Mouse (Mus musculus): ENCODE results near the gene Lipc. TPM values are rescaled to one million over a fixed set of nuclear protein-coding genes. Genes with fewer than 3 reads are reported as not detected.

Lipc gene
- polyA plus RNA-seq, 1 experiment from 2014 or later = not detected

GRCm38 (mm10) chr9:70957717-70958116 lies 5.7 kb upstream of the Lipc start:
- Histone ChIP-seq H3K27ac (no peak overlapping the region), H3K9ac (replicated peaks) (no peak overlapping the region), H3K9me3 (no peaks in the 10 kb centered on the region), H3K27me3 (no peaks in the 10 kb centered on the region), H3K4me2 (no peak overlapping the region), H3K4me3 (replicated peaks) (no peak overlapping the region), H3K4me1 (replicated peaks) (peaks cover 3% of the 10 kb centered on the region; the same call in 1 of the 2 replicates), H3K36me3 (no peaks in the 10 kb centered on the region)
- ATAC-seq (ENCODE audit: insufficient number of reproducible peaks, insufficient read depth, low FRiP score, low TSS enrichment, low read depth) = no peak
- 62% methylated on average over 3 of the region's 3 CpGs for WGBS

GRCm38 (mm10) chr9:70954226-70954625 lies 2.2 kb upstream of the Lipc start:
- Histone ChIP-seq H3K9me3 (no peaks in the 10 kb centered on the region), H3K4me1 (replicated peaks) (peaks cover 3% of the 10 kb centered on the region; the same call in 1 of the 2 replicates), H3K27me3 (no peaks in the 10 kb centered on the region), H3K36me3 (no peaks in the 10 kb centered on the region), H3K4me2 (no peak overlapping the region), H3K9ac (replicated peaks) (no peak overlapping the region), H3K27ac (no peak overlapping the region), H3K4me3 (replicated peaks) (no peak overlapping the region)
- ATAC-seq (ENCODE audit: insufficient number of reproducible peaks, insufficient read depth, low FRiP score, low TSS enrichment, low read depth) = no peak
- 88% methylated on average over 3 of the region's 3 CpGs for WGBS

GRCm38 (mm10) chr9:70949336-70949735 lies 2.7 kb downstream of the Lipc start:
- H3K4me2 ChIP-seq = no peak overlapping the region
- WGBS = 87% methylated on average over 8 of the region's 8 CpGs
- H3K9ac ChIP-seq (replicated peaks) = no peak overlapping the region
- H3K4me3 ChIP-seq (replicated peaks) = no peak overlapping the region
- no peaks in the 10 kb centered on the region for H3K9me3 ChIP-seq
- no peaks in the 10 kb centered on the region for H3K27me3 ChIP-seq
- ATAC-seq (ENCODE audit: insufficient number of reproducible peaks, insufficient read depth, low FRiP score, low TSS enrichment, low read depth) = no peak
- no peaks in the 10 kb centered on the region for H3K36me3 ChIP-seq
- H3K4me1 ChIP-seq (replicated peaks) = peaks cover 3% of the 10 kb centered on the region; the same call in 1 of the 2 replicates
- H3K27ac ChIP-seq = no peak overlapping the region

- WGBS = 85% methylated on average over 5 of the region's 5 CpGs
Observed at GRCm38 (mm10) chr9:70947312-70947711, 4.7 kb downstream of the Lipc start.

GRCm38 (mm10) chr9:70942686-70943333 lies 9.2 kb downstream of the Lipc start:
- Histone ChIP-seq H3K9me3 (no peaks in the 10 kb centered on the region), H3K4me1 (replicated peaks) (no peaks in the 10 kb centered on the region), H3K4me2 (no peak overlapping the region), H3K36me3 (no peaks in the 10 kb centered on the region), H3K4me3 (replicated peaks) (no peak overlapping the region), H3K27ac (no peak overlapping the region), H3K9ac (replicated peaks) (no peak overlapping the region), H3K27me3 (no peaks in the 10 kb centered on the region)
- ATAC-seq (ENCODE audit: insufficient number of reproducible peaks, insufficient read depth, low FRiP score, low TSS enrichment, low read depth) = no peak
- WGBS = 77% methylated on average over 9 of the region's 9 CpGs

More at GRCm38 (mm10) chr9:70947312-70947711, 4.7 kb downstream of the Lipc start:
- no peak overlapping the region for H3K4me2 ChIP-seq
- no peak overlapping the region for H3K4me3 ChIP-seq (replicated peaks)
- no peaks in the 10 kb centered on the region for H3K27me3 ChIP-seq
- H3K4me1 ChIP-seq (replicated peaks) = no peaks in the 10 kb centered on the region
- H3K36me3 ChIP-seq = no peaks in the 10 kb centered on the region
- H3K9me3 ChIP-seq = no peaks in the 10 kb centered on the region
- no peak overlapping the region for H3K27ac ChIP-seq
- H3K9ac ChIP-seq (replicated peaks) = no peak overlapping the region
- ATAC-seq (ENCODE audit: insufficient number of reproducible peaks, insufficient read depth, low FRiP score, low TSS enrichment, low read depth) = no peak

- 78% methylated on average over 8 of the region's 8 CpGs for WGBS
- Histone ChIP-seq H3K36me3 (no peaks in the 10 kb centered on the region), H3K9ac (replicated peaks) (no peak overlapping the region), H3K4me3 (replicated peaks) (no peak overlapping the region), H3K4me2 (no peak overlapping the region), H3K27me3 (no peaks in the 10 kb centered on the region), H3K27ac (no peak overlapping the region), H3K4me1 (replicated peaks) (no peaks in the 10 kb centered on the region), H3K9me3 (no peaks in the 10 kb centered on the region)
- no peak for ATAC-seq (ENCODE audit: insufficient number of reproducible peaks, insufficient read depth, low FRiP score, low TSS enrichment, low read depth)
Observed at GRCm38 (mm10) chr9:70939752-70940501, 12.1 kb downstream of the Lipc start.

- Histone ChIP-seq H3K27me3 (no peaks in the 10 kb centered on the region), H3K9me3 (no peaks in the 10 kb centered on the region), H3K4me2 (no peak overlapping the region), H3K9ac (replicated peaks) (no peak overlapping the region), H3K4me1 (replicated peaks) (no peaks in the 10 kb centered on the region), H3K36me3 (no peaks in the 10 kb centered on the region), H3K4me3 (replicated peaks) (no peak overlapping the region), H3K27ac (no peak overlapping the region)
- no peak for ATAC-seq (ENCODE audit: insufficient number of reproducible peaks, insufficient read depth, low FRiP score, low TSS enrichment, low read depth)
- 24% methylated on average over 2 of the region's 2 CpGs for WGBS
Observed at GRCm38 (mm10) chr9:70938850-70939249, 13.2 kb downstream of the Lipc start.

- no peak overlapping the region for H3K4me2 ChIP-seq
- no peaks in the 10 kb centered on the region for H3K27me3 ChIP-seq
- no peak for ATAC-seq (ENCODE audit: insufficient number of reproducible peaks, insufficient read depth, low FRiP score, low TSS enrichment, low read depth)
- WGBS = 96% methylated on average over 6 of the region's 6 CpGs
- H3K36me3 ChIP-seq = no peaks in the 10 kb centered on the region
- H3K4me1 ChIP-seq (replicated peaks) = no peaks in the 10 kb centered on the region
- H3K9ac ChIP-seq (replicated peaks) = no peak overlapping the region
- H3K4me3 ChIP-seq (replicated peaks) = no peak overlapping the region
- no peak overlapping the region for H3K27ac ChIP-seq
- H3K9me3 ChIP-seq = no peaks in the 10 kb centered on the region
Observed at GRCm38 (mm10) chr9:70938134-70938533, 13.9 kb downstream of the Lipc start.

- Histone ChIP-seq H3K9ac (replicated peaks) (no peak overlapping the region), H3K4me1 (replicated peaks) (no peaks in the 10 kb centered on the region), H3K4me2 (no peak overlapping the region), H3K27ac (no peak overlapping the region), H3K4me3 (replicated peaks) (no peak overlapping the region), H3K27me3 (no peaks in the 10 kb centered on the region), H3K36me3 (no peaks in the 10 kb centered on the region), H3K9me3 (no peaks in the 10 kb centered on the region)
- WGBS = 83% methylated on average over 8 of the region's 8 CpGs
- ATAC-seq (ENCODE audit: insufficient number of reproducible peaks, insufficient read depth, low FRiP score, low TSS enrichment, low read depth) = no peak
Observed at GRCm38 (mm10) chr9:70934587-70935295, 17.3 kb downstream of the Lipc start.

GRCm38 (mm10) chr9:70930641-70931020 lies 21.4 kb downstream of the Lipc start:
- WGBS = 73% methylated on average over 5 of the region's 5 CpGs
- Histone ChIP-seq H3K27me3 (no peaks in the 10 kb centered on the region), H3K36me3 (no peaks in the 10 kb centered on the region)

GRCm38 (mm10) chr9:70929840-70930640 lies 22.0 kb downstream of the Lipc start:
- no peaks in the 10 kb centered on the region for H3K36me3 ChIP-seq
- no peaks in the 10 kb centered on the region for H3K4me1 ChIP-seq (replicated peaks)
- WGBS = 58% methylated on average over 15 of the region's 15 CpGs
- H3K4me2 ChIP-seq = no peak overlapping the region
- H3K4me3 ChIP-seq (replicated peaks) = no peak overlapping the region
- no peak for ATAC-seq (ENCODE audit: insufficient number of reproducible peaks, insufficient read depth, low FRiP score, low TSS enrichment, low read depth)
- H3K9me3 ChIP-seq = no peaks in the 10 kb centered on the region
- no peaks in the 10 kb centered on the region for H3K27me3 ChIP-seq
- H3K9ac ChIP-seq (replicated peaks) = no peak overlapping the region
- no peak overlapping the region for H3K27ac ChIP-seq

More at GRCm38 (mm10) chr9:70930641-70931020, 21.4 kb downstream of the Lipc start:
- Histone ChIP-seq H3K9ac (replicated peaks) (no peak overlapping the region), H3K27ac (no peak overlapping the region), H3K4me3 (replicated peaks) (no peak overlapping the region), H3K4me1 (replicated peaks) (no peaks in the 10 kb centered on the region), H3K4me2 (no peak overlapping the region), H3K9me3 (no peaks in the 10 kb centered on the region)
- ATAC-seq (ENCODE audit: insufficient number of reproducible peaks, insufficient read depth, low FRiP score, low TSS enrichment, low read depth) = no peak

Measured in limb, embryonic 12.5 days (tissue).